Mouse (Mus musculus) hindbrain, embryonic 10.5 days (tissue): ENCODE measurements at regions not wholly inside any gene's neighbourhood (a gene's known extent, or its start where the extent isn't known, plus 50 kb on each side); places are given as distances from the start of the nearest gene placed in this dataset.
"Not testable (repeated sequence)": the region's sequence is repeated elsewhere in the genome, so short reads cannot be mapped to it uniquely, and the experiment has no call there.

ENCODE experiments used
- DNase-seq: peaks from one replicate; pipeline ENCODE4 v3.0.0-alpha.2; 2017; ENCODE audit warnings: low spot score
- H3K27ac ChIP-seq: fragments of 300-500 bp; sonication (generic); 2 replicates; pipeline ENCODE4 v1.5.1; 2016; ENCODE audit warnings: mild to moderate bottlenecking, moderate library complexity
- H3K27me3 ChIP-seq: fragments of 300-500 bp; sonication (generic); 2 replicates; pipeline ENCODE4 v1.6.1; 2016; ENCODE audit warnings: mild to moderate bottlenecking; ENCODE audit not compliant: poor library complexity, insufficient read depth, severe bottlenecking
- H3K36me3 ChIP-seq: fragments of 300-500 bp; sonication (generic); 2 replicates; pipeline ENCODE4 v1.6.1; 2016; ENCODE audit warnings: mild to moderate bottlenecking, moderate library complexity
- H3K4me1 ChIP-seq: fragments of 300-500 bp; sonication (generic); replicated peaks from 2 replicates; pipeline ENCODE4 v1.6.1; 2016; ENCODE audit warnings: mild to moderate bottlenecking
- H3K4me3 ChIP-seq: fragments of 300-500 bp; sonication (generic); 2 replicates; pipeline ENCODE4 v1.5.1; 2016; ENCODE audit warnings: mild to moderate bottlenecking, moderate library complexity
- H3K9me3 ChIP-seq: fragments of 300-500 bp; sonication (generic); 2 replicates; pipeline ENCODE4 v1.6.1; 2016; ENCODE audit warnings: mild to moderate bottlenecking, moderate library complexity
- WGBS: fragments of 180-500 bp; shearing (Covaris S2); methylation state at CpG from one replicate; pipeline ENCODE4 v1.1.7; 2016; 5-methylcytosine and 5-hydroxymethylcytosine counted together

- Histone ChIP-seq H3K36me3 (no peaks in the 10 kb centered on the region), H3K4me1 (peaks cover 3% of the 10 kb centered on the region; the same call in 1 of the 2 replicates), H3K9me3 (no peaks in the 10 kb centered on the region), H3K4me3 (no peak overlapping the region), H3K27ac (no peak overlapping the region), H3K27me3 (no peaks in the 10 kb centered on the region)
- DNase-seq, result no peak
Measured at GRCm38 (mm10) chr1:13042326-13042725, 1628.4 kb downstream of the A830018L16Rik start.

DNA sequence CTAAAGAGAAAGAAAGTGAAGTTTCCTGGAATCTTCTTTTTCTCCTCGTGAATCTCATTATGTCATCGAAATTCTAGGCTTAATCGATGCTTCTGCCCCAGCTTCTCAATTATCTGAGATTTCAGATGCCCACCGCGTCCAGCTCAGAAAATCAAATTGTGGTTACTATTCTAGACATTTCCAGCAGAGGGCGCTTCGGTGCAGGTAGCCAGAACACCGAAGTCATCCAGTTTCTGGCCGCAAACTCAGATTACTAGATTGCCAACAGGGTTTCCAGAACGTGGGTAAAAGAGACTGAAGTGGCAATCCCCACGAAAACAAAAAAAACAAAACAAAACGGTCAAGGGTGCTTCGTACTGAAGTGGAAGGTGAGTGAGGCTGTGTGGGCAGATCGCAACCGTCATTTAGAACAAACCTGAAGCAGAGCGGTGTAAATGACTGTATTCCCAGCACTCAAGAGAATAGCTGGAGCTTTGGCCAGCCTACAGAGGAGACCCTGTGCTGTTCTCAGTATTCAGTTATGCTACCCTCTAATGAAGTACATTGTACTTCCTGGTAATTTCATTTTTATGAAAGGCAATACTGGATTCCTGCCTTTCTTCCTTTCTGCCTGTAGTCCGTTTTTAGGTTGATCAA lies 1636.4 kb downstream of the A830018L16Rik start:
- 22% methylated on average over 17 of the region's 17 CpGs for WGBS
- Histone ChIP-seq H3K9me3 (no peaks in the 10 kb centered on the region), H3K36me3 (no peaks in the 10 kb centered on the region), H3K27ac (no peak overlapping the region), H3K27me3 (peaks cover 26% of the 10 kb centered on the region), H3K4me3 (no peak overlapping the region), H3K4me1 (no peaks in the 10 kb centered on the region)
- peak; percentile 41 for DNase-seq

DNA sequence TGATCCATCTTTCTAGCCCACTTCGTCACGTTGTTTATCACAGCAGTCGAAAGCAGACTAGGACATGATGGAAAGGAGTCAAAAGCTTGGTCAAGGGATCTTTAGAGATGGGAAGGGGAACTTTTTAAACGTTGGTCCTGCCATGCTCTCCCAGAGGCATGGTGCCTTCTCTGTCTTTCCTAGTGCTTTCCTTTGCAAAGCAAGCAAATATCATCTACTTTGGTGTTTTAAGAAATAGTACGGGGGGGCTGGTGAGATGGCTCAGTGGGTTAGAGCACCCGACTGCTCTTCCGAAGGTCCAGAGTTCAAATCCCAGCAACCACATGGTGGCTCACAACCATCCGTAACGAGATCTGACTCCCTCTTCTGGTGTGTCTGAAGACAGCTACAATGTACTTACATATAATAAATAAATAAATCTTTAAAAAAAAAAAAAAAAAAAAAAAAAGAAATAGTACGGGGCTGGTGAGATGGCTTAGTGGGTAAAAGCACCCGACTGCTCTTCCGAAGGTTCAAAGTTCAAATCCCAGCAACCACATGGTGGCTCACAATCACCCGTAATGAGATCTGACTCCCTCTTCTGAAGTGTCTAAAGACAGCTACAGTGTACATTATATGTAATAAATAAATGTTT lies 1637.6 kb downstream of the A830018L16Rik start:
- peaks cover 26% of the 10 kb centered on the region for H3K27me3 ChIP-seq
- not testable (repeated sequence) for H3K9me3 ChIP-seq, H3K27ac ChIP-seq, H3K4me3 ChIP-seq, H3K36me3 ChIP-seq, DNase-seq, H3K4me1 ChIP-seq
- 80% methylated on average over 13 of the region's 13 CpGs for WGBS

- Histone ChIP-seq H3K36me3 (no peaks in the 10 kb centered on the region), H3K9me3 (no peaks in the 10 kb centered on the region), H3K27ac (no peak overlapping the region), H3K4me3 (no peak overlapping the region), H3K4me1 (no peaks in the 10 kb centered on the region), H3K27me3 (peaks cover 26% of the 10 kb centered on the region)
- WGBS, result 15% methylated on average over 7 of the region's 7 CpGs
- peak; percentile 44 for DNase-seq
Measured at GRCm38 (mm10) chr1:13052067-13052460, 1638.2 kb downstream of the A830018L16Rik start.

GRCm38 (mm10) chr1:13057741-13058140 lies 1643.8 kb downstream of the A830018L16Rik start:
- 34% methylated on average over 14 of the region's 14 CpGs for WGBS
- peak; percentile 22 for DNase-seq
- no peaks in the 10 kb centered on the region for H3K36me3 ChIP-seq

GRCm38 (mm10) chr1:13059616-13060320 lies 1645.9 kb downstream of the A830018L16Rik start:
- Histone ChIP-seq H3K36me3 (no peaks in the 10 kb centered on the region), H3K27ac (no peak overlapping the region), H3K4me3 (no peak overlapping the region), H3K4me1 (0 out of 2 replicates have a peak, but pooled peaks cover 7% of the 10 kb centered on the region), H3K9me3 (no peaks in the 10 kb centered on the region), H3K27me3 (no peaks in the 10 kb centered on the region; the same call in 1 of the 2 replicates)
- DNase-seq, result no peak
- WGBS, result 78% methylated on average over 6 of the region's 6 CpGs

More at GRCm38 (mm10) chr1:13057741-13058140, 1643.8 kb downstream of the A830018L16Rik start:
- Histone ChIP-seq H3K4me1 (0 out of 2 replicates have a peak, but pooled peaks cover 7% of the 10 kb centered on the region), H3K4me3 (no peak overlapping the region), H3K27me3 (peaks cover 9% of the 10 kb centered on the region), H3K27ac (no peak overlapping the region), H3K9me3 (no peaks in the 10 kb centered on the region)
